In genomic region chr5:4990237-4990636, GRCm38 (mm10) we compare ENCODE assay signal across 27 mouse cellular contexts.
DNase-seq lines count a peak whose midpoint lies in the region; ATAC-seq and TF ChIP-seq lines count a peak whose summit lies in the region.
"Had no signal": no experiment of that assay in that cellular context is flagged by ENCODE, and none has a peak within 500 bp of the region (broad histone marks: within the 10 kb centered on the region; RNA-seq: fewer than 3 reads in every experiment).

No protein-coding gene starts in this region.

- TF ChIP-seq CTCF in cortical plate, adult 2 months (IDR thresholded peaks at IDR 0.05; ENCODE audit: extremely low read depth, insufficient read depth, low read length) = no peak

- H3K27ac ChIP-seq in midbrain, embryonic 12.5 days (replicated peaks) = 0 out of 2 replicates have a peak overlapping the region, but pooled peaks have one; percentile 2
- no peak overlapping the region for H3K27ac ChIP-seq in midbrain, embryonic 15.5 days
- H3K27ac ChIP-seq in cortical plate, adult 2 months (ENCODE audit: insufficient read depth, low read length) = peak overlapping the region; percentile 89
- H3K27ac ChIP-seq: embryonic facial prominence, embryonic 10.5 days; embryonic facial prominence, embryonic 13.5 days; forebrain, embryonic 13.5 days; heart, adult 2 months; heart, embryonic 10.5 days; heart, embryonic 13.5 days; hindbrain, embryonic 14.5 days; hindbrain, postnatal 0 days had no signal

- no peak overlapping the region for H3K4me3 ChIP-seq in midbrain, embryonic 12.5 days
- H3K4me3 ChIP-seq in midbrain, embryonic 15.5 days = no peak overlapping the region
- no peak overlapping the region for H3K4me3 ChIP-seq in cortical plate, adult 2 months (ENCODE audit: insufficient read depth, low read length)
- H3K4me3 ChIP-seq: embryonic facial prominence, embryonic 10.5 days; embryonic facial prominence, embryonic 13.5 days; erythroblast, embryonic 14.5 days; forebrain, embryonic 13.5 days; heart, adult 2 months; heart, embryonic 10.5 days; heart, embryonic 13.5 days had no signal

- no peaks in the 10 kb centered on the region for H3K36me3 ChIP-seq in midbrain, embryonic 12.5 days
- H3K36me3 ChIP-seq in midbrain, embryonic 15.5 days (replicated peaks) = no peaks in the 10 kb centered on the region
- H3K36me3 ChIP-seq: embryonic facial prominence, embryonic 10.5 days; embryonic facial prominence, embryonic 13.5 days; heart, embryonic 10.5 days; heart, embryonic 13.5 days had no signal

- H3K9me3 ChIP-seq in midbrain, embryonic 12.5 days = no peaks in the 10 kb centered on the region
- no peaks in the 10 kb centered on the region for H3K9me3 ChIP-seq in midbrain, embryonic 15.5 days
- H3K9me3 ChIP-seq: embryonic facial prominence, embryonic 10.5 days; embryonic facial prominence, embryonic 13.5 days; forebrain, embryonic 13.5 days; heart, embryonic 10.5 days; heart, embryonic 13.5 days had no signal

- intact Hi-C loops in gastrocnemius, postnatal 36 days (cut with DNase I) = no loop called here

- DNase-seq in frontal cortex, postnatal 25 days (ENCODE audit: low spot score in 2 of 2) = no peak
- DNase-seq in gastrocnemius, postnatal 36 days = no peak
- DNase-seq: adrenal gland, adult 2 months; adrenal gland, postnatal 14 days; cerebellum, adult 18-20 months; cerebellum, adult 9-10 months; cerebellum, postnatal 25 days; embryo, embryonic 11 days; gastrocnemius, postnatal 25 days; heart, adult 2 months; heart, postnatal 14 days; heart, postnatal 4 days had no signal

- WGBS in midbrain, embryonic 12.5 days = 49% methylated on average over 5 of the region's 5 CpGs
- 41% methylated on average over 5 of the region's 5 CpGs for WGBS in midbrain, embryonic 15.5 days

- no peaks in the 10 kb centered on the region for H3K27me3 ChIP-seq in midbrain, embryonic 12.5 days
- no peaks in the 10 kb centered on the region for H3K27me3 ChIP-seq in midbrain, embryonic 15.5 days (replicated peaks)
- H3K27me3 ChIP-seq: embryonic facial prominence, embryonic 13.5 days; forebrain, embryonic 13.5 days; heart, embryonic 13.5 days had no signal

- no peak overlapping the region for H3K9ac ChIP-seq in midbrain, embryonic 12.5 days (replicated peaks)
- no peak overlapping the region for H3K9ac ChIP-seq in midbrain, embryonic 15.5 days
- H3K9ac ChIP-seq: embryonic facial prominence, embryonic 13.5 days; forebrain, embryonic 13.5 days; heart, embryonic 13.5 days; hindbrain, embryonic 14.5 days had no signal

- ATAC-seq in frontal cortex, adult (ENCODE audit: low TSS enrichment) = peak; percentile 10; the same call in 1 of the 2 replicates
- ATAC-seq in midbrain, embryonic 12.5 days (ENCODE audit: low FRiP score, low read depth) = no peak
- no peak for ATAC-seq in midbrain, embryonic 15.5 days (replicated peaks)
- ATAC-seq: CD4-positive, CD25-positive, alpha-beta regulatory T cell, adult 4 months; forebrain, embryonic 13.5 days; hindbrain, postnatal 0 days; inflammation-experienced regulatory T-cells, adult 6 months; intestine, embryonic 16.5 days had no signal

- no peak for TF ChIP-seq POLR2A in cortical plate, adult 2 months (IDR thresholded peaks at IDR 0.05; ENCODE audit: extremely low read depth, insufficient read depth, low read length)

- H3K4me1 ChIP-seq in midbrain, embryonic 12.5 days = peaks cover 5% of the 10 kb centered on the region; the same call in 1 of the 2 replicates
- no peaks in the 10 kb centered on the region for H3K4me1 ChIP-seq in midbrain, embryonic 15.5 days
- peaks cover 17% of the 10 kb centered on the region for H3K4me1 ChIP-seq in cortical plate, adult 2 months (ENCODE audit: control insufficient read depth, insufficient read depth, low read length)

- H3K4me2 ChIP-seq in midbrain, embryonic 12.5 days (replicated peaks) = no peak overlapping the region
- no peak overlapping the region for H3K4me2 ChIP-seq in midbrain, embryonic 15.5 days
- H3K4me2 ChIP-seq: embryonic facial prominence, embryonic 13.5 days; forebrain, embryonic 13.5 days; heart, embryonic 13.5 days; hindbrain, embryonic 14.5 days had no signal
